Mouse (Mus musculus) CH12.LX (cell line): ENCODE data around the gene Asb15.

Experiments
- BHLHE40 ChIP-seq: IDR thresholded peaks from 2 replicates; pipeline ENCODE4 v1.6.1; 2011; ENCODE audit warnings: mild to moderate bottlenecking, low read depth, low read length, improper control_type of control experiment
- CTCF ChIP-seq, 2 experiments: IDR thresholded peaks in 1 of 2; conservative IDR thresholded peaks in 1 of 2; 2 replicates each; pipeline ENCODE4 v1.5.1; 2011 to 2012; ENCODE audit warnings: low read depth in 2 of 2, low read length in 2 of 2, improper control_type of control experiment in 1 of 2, inconsistent platforms in 1 of 2, mild to moderate bottlenecking in 1 of 2, moderate library complexity in 1 of 2
- EP300 ChIP-seq: IDR thresholded peaks from 2 replicates; pipeline ENCODE4 v1.6.1; 2011; ENCODE audit warnings: low read length, improper control_type of control experiment
- ETS1 ChIP-seq: conservative IDR thresholded peaks from 2 replicates; pipeline ENCODE4 v1.6.1; 2012; ENCODE audit warnings: low read depth, mild to moderate bottlenecking, inconsistent platforms, low read length, improper control_type of control experiment, moderate library complexity
- HCFC1 ChIP-seq: IDR thresholded peaks from 2 replicates; pipeline ENCODE4 v1.6.1; 2012; ENCODE audit warnings: low read depth, mild to moderate bottlenecking, inconsistent platforms, low read length, improper control_type of control experiment
- MAX ChIP-seq: IDR thresholded peaks from 2 replicates; pipeline ENCODE4 v1.6.1; 2011; ENCODE audit warnings: low read length, improper control_type of control experiment
- MAZ ChIP-seq: IDR thresholded peaks from 2 replicates; pipeline ENCODE4 v1.6.1; 2012; ENCODE audit warnings: low read depth, mild to moderate bottlenecking, inconsistent platforms, low read length, improper control_type of control experiment, moderate library complexity
- POLR2A ChIP-seq: IDR thresholded peaks from 2 replicates; pipeline ENCODE4 v1.6.1; 2011; ENCODE audit warnings: low read depth, mild to moderate bottlenecking, improper control_type of control experiment, low read length
- TBP ChIP-seq: conservative IDR thresholded peaks from 2 replicates; pipeline ENCODE4 v1.6.1; 2011; ENCODE audit warnings: low read depth, low read length, improper control_type of control experiment
- TCF12 ChIP-seq: IDR thresholded peaks from 2 replicates; pipeline ENCODE4 v1.6.1; 2014; ENCODE audit warnings: low read depth, mild to moderate bottlenecking, inconsistent platforms, low read length, improper control_type of control experiment
- USF2 ChIP-seq: conservative IDR thresholded peaks from 2 replicates; pipeline ENCODE4 v1.6.1; 2011; ENCODE audit warnings: low read depth, low read length, improper control_type of control experiment

GRCm38 (mm10) chr6:24608129-24608528 is 80.2 kb downstream of the Asb15 start:
- no peak for TF ChIP-seq EP300
- no peak for TF ChIP-seq HCFC1
- no peak for TF ChIP-seq TBP
- TF ChIP-seq POLR2A = no peak
- no peak for TF ChIP-seq USF2
- TF ChIP-seq BHLHE40 = peak; percentile 28; the same call in 1 of the 2 replicates
- TF ChIP-seq ETS1 = no peak
- no peak for TF ChIP-seq TCF12
- no peak for TF ChIP-seq CTCF (conservative IDR thresholded peaks at IDR 0.05 in 1 of 2, IDR thresholded peaks at IDR 0.05 in 1 of 2; ENCODE audit: low read depth in 2 of 2, low read length in 2 of 2)
- TF ChIP-seq MAX = 0 out of 2 replicates have a peak, but pooled peaks have one; percentile 26
- no peak for TF ChIP-seq MAZ
